Mouse (Mus musculus): ENCODE results near the gene Kat7. TPM values are rescaled to one million over a fixed set of nuclear protein-coding genes. Genes with fewer than 3 reads are reported as not detected.

The Kat7 gene
- polyA plus RNA-seq, 2 experiments, result 49.7 to 58.5 TPM

DNA sequence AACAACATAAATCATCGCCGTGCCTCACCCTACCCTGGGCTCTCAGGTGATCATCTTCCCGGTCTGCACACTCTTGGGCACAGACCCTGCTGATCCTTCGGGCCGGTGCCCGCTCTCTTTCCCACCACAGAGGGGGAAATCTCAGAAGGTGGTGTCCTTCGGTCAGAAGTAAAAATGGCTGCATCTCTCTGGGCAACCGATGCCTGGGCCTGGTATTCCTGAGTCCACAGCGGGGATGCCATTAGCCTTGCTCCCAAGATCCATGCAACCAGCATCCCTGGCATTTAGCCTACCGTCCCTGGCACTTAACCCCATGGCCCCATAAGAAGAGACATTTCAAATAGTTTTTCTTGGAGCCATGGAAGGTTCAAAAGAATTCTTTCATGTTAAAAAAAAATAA is 14.1 kb upstream of the Kat7 start:
- no peak overlapping the region for H3K4me3 ChIP-seq (replicated peaks; ENCODE audit: low read length)
- H3K27ac ChIP-seq (replicated peaks; ENCODE audit: low read depth, low read length), result no peak overlapping the region
- no peak overlapping the region for H3K4me2 ChIP-seq (replicated peaks; ENCODE audit: low read depth, low read length, severe bottlenecking)
- H3K36me3 ChIP-seq (ENCODE audit: control insufficient read depth, insufficient read depth, low read length), result no peaks in the 10 kb centered on the region
- DNase-seq (ENCODE audit: low spot score), result no peak
- no peak for ATAC-seq (ENCODE audit: low FRiP score, low read depth)
- H3K9me3 ChIP-seq (ENCODE audit: control insufficient read depth, low read length), result no peaks in the 10 kb centered on the region
- H3K27me3 ChIP-seq (ENCODE audit: control insufficient read depth, insufficient read depth, low read length), result no peaks in the 10 kb centered on the region
- no peaks in the 10 kb centered on the region for H3K4me1 ChIP-seq (ENCODE audit: control insufficient read depth, insufficient read depth, low read length)
- 91% methylated on average over 10 of the region's 10 CpGs for WGBS
- TF ChIP-seq POLR2A (IDR thresholded peaks at IDR 0.05; ENCODE audit: borderline replicate concordance, extremely low read depth, insufficient read depth, insufficient read length), result no peak
- no peak overlapping the region for H3K9ac ChIP-seq (ENCODE audit: low read depth, low read length, severe bottlenecking)

DNA sequence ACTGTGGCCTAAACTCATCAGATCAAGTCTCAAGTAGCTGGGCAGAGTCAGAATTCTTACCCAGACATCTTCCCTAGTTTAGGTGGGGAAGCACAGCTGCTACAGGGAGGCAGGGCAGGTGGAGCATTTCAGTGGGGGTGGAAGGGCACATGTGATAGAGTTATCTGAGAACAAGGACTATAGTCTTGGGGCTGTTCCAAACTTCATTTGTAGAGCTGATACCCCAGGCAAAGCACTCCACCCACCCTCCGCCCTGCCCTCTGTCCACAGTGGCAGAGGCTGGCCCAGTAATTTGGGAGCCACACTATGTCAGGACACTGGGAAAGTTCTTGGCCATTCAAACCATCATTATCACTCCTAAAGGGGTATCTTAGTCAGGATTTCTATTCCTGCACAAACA is 10.0 kb upstream of the Kat7 start:
- Histone ChIP-seq H3K27ac (replicated peaks; ENCODE audit: low read depth, low read length) (no peak overlapping the region), H3K9ac (ENCODE audit: low read depth, low read length, severe bottlenecking) (no peak overlapping the region), H3K4me3 (replicated peaks; ENCODE audit: low read length) (no peak overlapping the region), H3K9me3 (ENCODE audit: control insufficient read depth, low read length) (no peaks in the 10 kb centered on the region), H3K27me3 (ENCODE audit: control insufficient read depth, insufficient read depth, low read length) (no peaks in the 10 kb centered on the region), H3K4me1 (ENCODE audit: control insufficient read depth, insufficient read depth, low read length) (no peaks in the 10 kb centered on the region), H3K4me2 (replicated peaks; ENCODE audit: low read depth, low read length, severe bottlenecking) (no peak overlapping the region), H3K36me3 (ENCODE audit: control insufficient read depth, insufficient read depth, low read length) (no peaks in the 10 kb centered on the region)
- ATAC-seq (ENCODE audit: low FRiP score, low read depth) (no peak), DNase-seq (ENCODE audit: low spot score) (no peak)
- no peak for TF ChIP-seq POLR2A (IDR thresholded peaks at IDR 0.05; ENCODE audit: borderline replicate concordance, extremely low read depth, insufficient read depth, insufficient read length)
- 93% methylated on average over 1 of the region's 1 CpGs for WGBS

GRCm38 (mm10) chr11:95319506-95319905 is 9.5 kb upstream of the Kat7 start:
- Histone ChIP-seq H3K4me3 (replicated peaks; ENCODE audit: low read length) (no peak overlapping the region), H3K27ac (replicated peaks; ENCODE audit: low read depth, low read length) (no peak overlapping the region), H3K9ac (ENCODE audit: low read depth, low read length, severe bottlenecking) (no peak overlapping the region), H3K4me2 (replicated peaks; ENCODE audit: low read depth, low read length, severe bottlenecking) (no peak overlapping the region), H3K9me3 (ENCODE audit: control insufficient read depth, low read length) (no peaks in the 10 kb centered on the region), H3K4me1 (ENCODE audit: control insufficient read depth, insufficient read depth, low read length) (no peaks in the 10 kb centered on the region), H3K27me3 (ENCODE audit: control insufficient read depth, insufficient read depth, low read length) (no peaks in the 10 kb centered on the region), H3K36me3 (ENCODE audit: control insufficient read depth, insufficient read depth, low read length) (no peaks in the 10 kb centered on the region)
- 55% methylated on average over 1 of the region's 1 CpGs for WGBS
- no peak for DNase-seq (ENCODE audit: low spot score)
- ATAC-seq (ENCODE audit: low FRiP score, low read depth), result no peak
- no peak for TF ChIP-seq POLR2A (IDR thresholded peaks at IDR 0.05; ENCODE audit: borderline replicate concordance, extremely low read depth, insufficient read depth, insufficient read length)

- no peak for ATAC-seq (ENCODE audit: low FRiP score, low read depth)
- H3K4me3 ChIP-seq (replicated peaks; ENCODE audit: low read length), result no peak overlapping the region
- no peak overlapping the region for H3K9ac ChIP-seq (ENCODE audit: low read depth, low read length, severe bottlenecking)
- H3K27ac ChIP-seq (replicated peaks; ENCODE audit: low read depth, low read length), result no peak overlapping the region
- DNase-seq (ENCODE audit: low spot score), result no peak
- H3K27me3 ChIP-seq (ENCODE audit: control insufficient read depth, insufficient read depth, low read length), result no peaks in the 10 kb centered on the region
- TF ChIP-seq POLR2A (IDR thresholded peaks at IDR 0.05; ENCODE audit: borderline replicate concordance, extremely low read depth, insufficient read depth, insufficient read length), result no peak
- no peak overlapping the region for H3K4me2 ChIP-seq (replicated peaks; ENCODE audit: low read depth, low read length, severe bottlenecking)
- WGBS, result 84% methylated on average over 9 of the region's 9 CpGs
- H3K36me3 ChIP-seq (ENCODE audit: control insufficient read depth, insufficient read depth, low read length), result no peaks in the 10 kb centered on the region
- no peaks in the 10 kb centered on the region for H3K4me1 ChIP-seq (ENCODE audit: control insufficient read depth, insufficient read depth, low read length)
- no peaks in the 10 kb centered on the region for H3K9me3 ChIP-seq (ENCODE audit: control insufficient read depth, low read length)
Observed at GRCm38 (mm10) chr11:95318116-95318515, 8.1 kb upstream of the Kat7 start.

- DNase-seq (ENCODE audit: low spot score), result no peak
- Histone ChIP-seq H3K4me3 (replicated peaks; ENCODE audit: low read length) (no peak overlapping the region), H3K9ac (ENCODE audit: low read depth, low read length, severe bottlenecking) (no peak overlapping the region), H3K27me3 (ENCODE audit: control insufficient read depth, insufficient read depth, low read length) (no peaks in the 10 kb centered on the region), H3K27ac (replicated peaks; ENCODE audit: low read depth, low read length) (no peak overlapping the region), H3K4me2 (replicated peaks; ENCODE audit: low read depth, low read length, severe bottlenecking) (no peak overlapping the region), H3K36me3 (ENCODE audit: control insufficient read depth, insufficient read depth, low read length) (no peaks in the 10 kb centered on the region), H3K4me1 (ENCODE audit: control insufficient read depth, insufficient read depth, low read length) (peaks cover 8% of the 10 kb centered on the region), H3K9me3 (ENCODE audit: control insufficient read depth, low read length) (no peaks in the 10 kb centered on the region)
- TF ChIP-seq POLR2A (IDR thresholded peaks at IDR 0.05; ENCODE audit: borderline replicate concordance, extremely low read depth, insufficient read depth, insufficient read length), result no peak
- ATAC-seq (ENCODE audit: low FRiP score, low read depth), result no peak
- 62% methylated on average over 7 of the region's 7 CpGs for WGBS
Observed at GRCm38 (mm10) chr11:95315215-95315955, 5.3 kb upstream of the Kat7 start.

Measured in limb, embryonic 14.5 days (tissue).